Mouse (Mus musculus) liver, adult 2 months (tissue): ENCODE data around the gene Hpf1. TPM values are rescaled to one million over a fixed set of nuclear protein-coding genes. Genes with fewer than 3 reads are reported as not detected.

Experiments used
- DNase-seq: peaks from one replicate; pipeline ENCODE4 v3.0.0-alpha.2; 2011; ENCODE audit warnings: low read depth, low spot score; ENCODE audit errors: extremely low read depth
- H3K27ac ChIP-seq: fragments of 200-500 bp; replicated peaks from 2 replicates; pipeline ENCODE4 v1.5.1; 2012; ENCODE audit warnings: low read depth, mild to moderate bottlenecking, control low read depth, inconsistent platforms, low read length; ENCODE audit not compliant: insufficient read depth
- H3K27me3 ChIP-seq: fragments of 200-500 bp; 2 replicates; pipeline ENCODE4 v1.6.1; 2012; ENCODE audit warnings: mild to moderate bottlenecking, moderate library complexity, low read length, inconsistent platforms; ENCODE audit not compliant: control insufficient read depth, insufficient read depth
- H3K36me3 ChIP-seq: fragments of 200-500 bp; 2 replicates; pipeline ENCODE4 v1.6.1; 2012; ENCODE audit warnings: low read length, inconsistent platforms; ENCODE audit not compliant: control insufficient read depth, insufficient read depth
- H3K4me1 ChIP-seq: fragments of 200-500 bp; 2 replicates; pipeline ENCODE4 v1.6.1; 2011; ENCODE audit warnings: low read length; ENCODE audit not compliant: control insufficient read depth, insufficient read depth
- H3K4me3 ChIP-seq: fragments of 200-500 bp; 2 replicates; pipeline ENCODE4 v1.5.1; 2011; ENCODE audit warnings: low read depth, mild to moderate bottlenecking, control low read depth, low read length, moderate library complexity; ENCODE audit not compliant: insufficient read depth
- H3K79me2 ChIP-seq: fragments of 200-500 bp; 2 replicates; pipeline ENCODE4 v1.6.1; 2012; ENCODE audit warnings: inconsistent platforms, mild to moderate bottlenecking, low read length, moderate library complexity; ENCODE audit not compliant: control insufficient read depth, insufficient read depth
- H3K9ac ChIP-seq: fragments of 200-500 bp; 2 replicates; pipeline ENCODE4 v1.6.1; 2012; ENCODE audit warnings: low read depth, mild to moderate bottlenecking, control low read depth, inconsistent platforms, low read length
- CTCF ChIP-seq: fragments of 200-500 bp; IDR thresholded peaks from 2 replicates; pipeline ENCODE4 v1.5.1; 2011; ENCODE audit warnings: low read depth, low read length, control low read depth
- POLR2A ChIP-seq: fragments of 200-500 bp; IDR thresholded peaks from 2 replicates; pipeline ENCODE4 v1.6.1; 2011; ENCODE audit warnings: low read length, control low read depth; ENCODE audit not compliant: insufficient read depth; ENCODE audit errors: extremely low read depth
- WGBS: fragments of 180-500 bp; shearing (Covaris S2); methylation state at CpG from one replicate; pipeline ENCODE4 v1.1.7; 2018; 5-methylcytosine and 5-hydroxymethylcytosine counted together
- polyA plus RNA-seq: library from polyadenylated mRNA; depleted of rRNA; stranded (reverse); fragments of >200 nt; gene quantifications from 2 replicates; pipeline ENCODE4 v1.2.3, GENCODE M21; 2012; rRNA removed
- total RNA-seq: library from RNA; depleted of rRNA; stranded (reverse); fragments of >200 nt; gene quantifications from 2 replicates; pipeline ENCODE4 v1.2.3, GENCODE M21; 2014; rRNA removed

Hpf1 gene
- total RNA-seq: 6.0 and 8.8 TPM in 2 replicates
- polyA plus RNA-seq: 2.0 and 2.8 TPM in 2 replicates

DNA sequence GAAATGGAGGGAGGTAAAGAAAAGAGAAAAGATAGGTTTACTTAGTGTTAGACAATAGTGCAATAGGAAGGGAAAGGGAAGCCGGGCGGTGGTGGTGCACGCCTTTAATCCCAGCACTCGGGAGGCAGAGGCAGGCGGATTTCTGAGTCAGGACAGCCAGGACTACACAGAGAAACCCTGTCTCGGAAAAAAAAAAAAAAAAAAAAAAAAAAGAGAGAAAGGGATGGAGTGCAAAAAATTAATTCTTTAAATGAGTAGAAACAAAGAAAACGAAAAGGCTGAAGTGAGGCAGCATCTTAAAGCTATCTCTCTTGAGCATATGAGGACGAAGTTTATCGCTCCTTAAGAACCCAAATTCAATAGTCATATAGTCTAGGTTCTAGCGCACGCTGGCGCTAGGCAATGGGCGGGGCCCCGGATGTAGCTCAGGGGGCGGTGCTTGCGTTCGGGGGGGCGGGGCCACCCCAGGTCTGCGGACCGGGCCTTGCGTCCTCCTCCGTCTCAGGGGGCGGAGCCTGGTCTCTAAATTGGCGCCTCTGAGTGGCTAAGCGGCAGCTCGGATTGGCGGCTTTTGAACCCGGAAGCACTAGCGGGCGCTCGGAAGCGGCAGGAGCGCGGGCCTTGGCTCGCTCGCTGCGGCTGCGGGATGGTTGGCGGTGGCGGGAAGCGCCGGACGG, at the start of gene Hpf1:
Gene Hpf1, plus strand, starts transcription at position 576 of the 677 bp plus-strand sequence.
- Histone ChIP-seq H3K9ac (peak within 1 kb of the TSS; percentile 77), H3K36me3 (no peaks in the 10 kb centered on the region), H3K27me3 (no peaks in the 10 kb centered on the region), H3K4me1 (peaks cover 7% of the 10 kb centered on the region; the same call in 1 of the 2 replicates), H3K79me2 (peaks cover 8% of the 10 kb centered on the region; the same call in 1 of the 2 replicates), H3K4me3 (peak within 1 kb of the TSS; percentile 98), H3K27ac (no peak within 1 kb of the TSS)
- TF ChIP-seq POLR2A: peak; percentile 39; the same call in 1 of the 2 replicates
- no peak for TF ChIP-seq CTCF
- 5% methylated on average over 43 of the region's 43 CpGs for WGBS
- peak; percentile 89 for DNase-seq

GRCm38 (mm10) chr8:60842388-60842787, 47.8 kb upstream of the Hpf1 start:
- no peak overlapping the region for H3K9ac ChIP-seq
- H3K27ac ChIP-seq: no peak overlapping the region
- DNase-seq: no peak
- H3K4me3 ChIP-seq: no peak overlapping the region
- no peaks in the 10 kb centered on the region for H3K79me2 ChIP-seq
- H3K36me3 ChIP-seq: no peaks in the 10 kb centered on the region
- TF ChIP-seq CTCF: no peak
- TF ChIP-seq POLR2A: no peak
- H3K4me1 ChIP-seq: no peaks in the 10 kb centered on the region
- 81% methylated on average over 6 of the region's 6 CpGs for WGBS
- H3K27me3 ChIP-seq: no peaks in the 10 kb centered on the region

GRCm38 (mm10) chr8:60857559-60857958, 32.7 kb upstream of the Hpf1 start:
- H3K36me3 ChIP-seq: no peaks in the 10 kb centered on the region

DNA sequence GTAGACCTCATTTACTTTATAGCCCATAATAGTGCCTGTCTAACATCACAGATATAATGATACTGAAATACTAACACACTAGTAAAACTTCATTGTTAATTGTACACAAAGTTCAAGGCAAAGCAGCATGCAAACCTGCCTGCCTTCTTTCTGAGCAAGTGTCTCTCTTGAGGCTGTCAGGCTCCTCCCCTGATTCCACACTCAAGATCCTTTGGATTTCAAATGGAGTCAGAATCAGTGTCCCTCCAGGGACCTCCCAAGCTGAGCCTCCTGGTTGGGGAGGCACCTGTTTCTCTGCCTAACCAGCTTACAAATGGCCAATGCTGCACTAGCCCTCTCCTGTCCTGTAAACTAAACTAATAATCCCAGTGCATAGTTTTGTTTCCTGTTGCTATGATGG, 32.1 kb upstream of the Hpf1 start:
- H3K79me2 ChIP-seq: no peaks in the 10 kb centered on the region
- no peak overlapping the region for H3K9ac ChIP-seq
- TF ChIP-seq POLR2A (no peak), CTCF (no peak)
- no peaks in the 10 kb centered on the region for H3K27me3 ChIP-seq
- H3K4me3 ChIP-seq: no peak overlapping the region
- no peak for DNase-seq
- no peaks in the 10 kb centered on the region for H3K4me1 ChIP-seq
- H3K27ac ChIP-seq: no peak overlapping the region
- no peaks in the 10 kb centered on the region for H3K36me3 ChIP-seq

More at GRCm38 (mm10) chr8:60857559-60857958, 32.7 kb upstream of the Hpf1 start:
- Histone ChIP-seq H3K27me3 (no peaks in the 10 kb centered on the region), H3K4me3 (no peak overlapping the region), H3K9ac (no peak overlapping the region), H3K4me1 (no peaks in the 10 kb centered on the region), H3K79me2 (no peaks in the 10 kb centered on the region), H3K27ac (no peak overlapping the region)
- no peak for DNase-seq
- no peak for TF ChIP-seq POLR2A
- TF ChIP-seq CTCF: no peak

GRCm38 (mm10) chr8:60858911-60859476, 31.2 kb upstream of the Hpf1 start:
- no peak overlapping the region for H3K4me3 ChIP-seq
- H3K9ac ChIP-seq: no peak overlapping the region
- H3K4me1 ChIP-seq: no peaks in the 10 kb centered on the region
- 73% methylated on average over 4 of the region's 4 CpGs for WGBS
- no peaks in the 10 kb centered on the region for H3K27me3 ChIP-seq
- H3K79me2 ChIP-seq: no peaks in the 10 kb centered on the region
- no peaks in the 10 kb centered on the region for H3K36me3 ChIP-seq
- no peak for DNase-seq
- no peak overlapping the region for H3K27ac ChIP-seq
- no peak for TF ChIP-seq POLR2A
- TF ChIP-seq CTCF: no peak

DNA sequence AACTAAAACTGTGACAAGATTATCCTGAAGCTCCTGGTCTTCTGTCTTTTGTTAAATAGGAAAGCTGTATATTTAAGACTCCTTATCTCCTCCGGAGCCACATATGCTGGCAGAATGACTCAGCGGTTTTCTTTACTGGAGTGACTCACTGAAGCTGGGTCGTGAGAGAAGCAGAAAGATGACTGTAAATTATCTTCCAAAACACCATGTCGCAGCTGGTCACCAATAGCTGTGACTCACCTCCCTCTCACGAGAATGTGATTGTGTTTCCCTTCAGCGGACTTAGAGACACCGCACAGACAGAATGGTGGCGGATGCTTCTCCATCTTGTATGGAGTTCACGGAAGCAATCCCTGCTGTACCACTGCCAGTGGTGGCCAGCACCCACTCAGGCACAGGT, 30.6 kb upstream of the Hpf1 start:
- Histone ChIP-seq H3K9ac (no peak overlapping the region), H3K27ac (no peak overlapping the region), H3K36me3 (no peaks in the 10 kb centered on the region), H3K4me1 (no peaks in the 10 kb centered on the region), H3K4me3 (no peak overlapping the region), H3K79me2 (no peaks in the 10 kb centered on the region), H3K27me3 (no peaks in the 10 kb centered on the region)
- 68% methylated on average over 9 of the region's 9 CpGs for WGBS
- no peak for DNase-seq
- TF ChIP-seq CTCF (no peak), POLR2A (no peak)
